Mouse (Mus musculus): ENCODE measurements around the gene Lta.
A peak's percentile ranks its signal among the peaks of the same experiment; 100 is the strongest.

Lta gene

GRCm38 (mm10) chr17:35185639-35186611 lies 19.2 kb downstream of the Lta start:
- DNase-seq (ENCODE audit: low spot score), result peak; percentile 68

- no peak for DNase-seq (ENCODE audit: low spot score)
Measured at GRCm38 (mm10) chr17:35180093-35180492, 25.1 kb downstream of the Lta start.

GRCm38 (mm10) chr17:35178528-35178927 lies 26.6 kb downstream of the Lta start:
- DNase-seq (ENCODE audit: low spot score), result peak; percentile 81

GRCm38 (mm10) chr17:35175968-35176367 lies 29.2 kb downstream of the Lta start, which contains the start of gene Aif1:
Gene Aif1, minus strand, starts transcription at chr17:35176068.
- no peak for DNase-seq (ENCODE audit: low spot score)

- DNase-seq (ENCODE audit: low spot score), result no peak
Measured at GRCm38 (mm10) chr17:35175382-35175781, 29.8 kb downstream of the Lta start.

GRCm38 (mm10) chr17:35174201-35174977 lies 30.8 kb downstream of the Lta start:
- DNase-seq (ENCODE audit: low spot score), result no peak

GRCm38 (mm10) chr17:35173329-35173728 lies 31.8 kb downstream of the Lta start:
- no peak for DNase-seq (ENCODE audit: low spot score)

GRCm38 (mm10) chr17:35172445-35173234 lies 32.5 kb downstream of the Lta start:
- DNase-seq (ENCODE audit: low spot score), result no peak

- DNase-seq (ENCODE audit: low spot score), result peak; percentile 88
Measured at GRCm38 (mm10) chr17:35168541-35169207, 36.5 kb downstream of the Lta start.

GRCm38 (mm10) chr17:35167794-35168193 lies 37.4 kb downstream of the Lta start:
- DNase-seq (ENCODE audit: low spot score), result no peak

- DNase-seq (ENCODE audit: low spot score), result peak; percentile 87
Measured at GRCm38 (mm10) chr17:35166352-35167035, 38.7 kb downstream of the Lta start.

- no peak for DNase-seq (ENCODE audit: low spot score)
Measured at GRCm38 (mm10) chr17:35165451-35166155, 39.5 kb downstream of the Lta start.

- peak; percentile 99 for DNase-seq (ENCODE audit: low spot score)
Measured at GRCm38 (mm10) chr17:35164568-35165450, 40.3 kb downstream of the Lta start, which contains the start of gene Prrc2a. Gene Prrc2a, minus strand, starts transcription at chr17:35164897.

GRCm38 (mm10) chr17:35164218-35164567 lies 41.0 kb downstream of the Lta start:
- no peak for DNase-seq (ENCODE audit: low spot score)

- no peak for DNase-seq (ENCODE audit: low spot score)
Measured at GRCm38 (mm10) chr17:35163326-35164081, 41.6 kb downstream of the Lta start.

- no peak for DNase-seq (ENCODE audit: low spot score)
Measured at GRCm38 (mm10) chr17:35162730-35163129, 42.4 kb downstream of the Lta start.

- DNase-seq (ENCODE audit: low spot score), result no peak
Measured at GRCm38 (mm10) chr17:35162121-35162520, 43.0 kb downstream of the Lta start.

GRCm38 (mm10) chr17:35161421-35161820 lies 43.7 kb downstream of the Lta start:
- DNase-seq (ENCODE audit: low spot score), result no peak
